Mouse (Mus musculus) cortical plate, adult 2 months (tissue): Measurements from ENCODE around the gene Wdr66. TPM values are rescaled to one million over a fixed set of nuclear protein-coding genes. Genes with fewer than 3 reads are reported as not detected.

Source experiments
- H3K27ac ChIP-seq: fragments of 200-500 bp; 2 replicates; pipeline ENCODE4 v1.5.1; 2012; ENCODE audit warnings: low read length, control low read depth, inconsistent platforms; ENCODE audit not compliant: insufficient read depth
- H3K4me1 ChIP-seq: fragments of 200-500 bp; 2 replicates; pipeline ENCODE4 v1.6.1; 2011; ENCODE audit warnings: low read length; ENCODE audit not compliant: control insufficient read depth, insufficient read depth
- H3K4me3 ChIP-seq: fragments of 200-500 bp; 2 replicates; pipeline ENCODE4 v1.5.1; 2011; ENCODE audit warnings: mild to moderate bottlenecking, low read length, control low read depth; ENCODE audit not compliant: insufficient read depth
- CTCF ChIP-seq: fragments of 200-500 bp; IDR thresholded peaks from 2 replicates; pipeline ENCODE4 v1.5.1; 2011; ENCODE audit warnings: mild to moderate bottlenecking, control low read depth, low read length; ENCODE audit not compliant: insufficient read depth; ENCODE audit errors: extremely low read depth
- POLR2A ChIP-seq: fragments of 200-500 bp; IDR thresholded peaks from 2 replicates; pipeline ENCODE4 v1.6.1; 2011; ENCODE audit warnings: mild to moderate bottlenecking, low read length, control low read depth; ENCODE audit not compliant: insufficient read depth; ENCODE audit errors: extremely low read depth
- polyA plus RNA-seq: library from polyadenylated mRNA; depleted of rRNA; stranded (reverse); fragments of >200 nt; gene quantifications from 2 replicates; pipeline ENCODE4 v1.2.3, GENCODE M21; 2012

Gene Wdr66
- polyA plus RNA-seq, 1 experiment, result 6.7 TPM

GRCm38 (mm10) chr5:123327686-123328085 is 75.8 kb downstream of the Wdr66 start:
- H3K4me3 ChIP-seq, result no peak overlapping the region
- H3K4me1 ChIP-seq, result 0 out of 2 replicates have a peak, but pooled peaks cover 3% of the 10 kb centered on the region
- no peak overlapping the region for H3K27ac ChIP-seq
- TF ChIP-seq CTCF (no peak), POLR2A (no peak)

- Histone ChIP-seq H3K27ac (no peak overlapping the region), H3K4me3 (no peak overlapping the region), H3K4me1 (peaks cover 2% of the 10 kb centered on the region)
- TF ChIP-seq CTCF (no peak), POLR2A (no peak)
These were observed 81.7 kb downstream of the Wdr66 start for GRCm38 (mm10) chr5:123333566-123333965.

GRCm38 (mm10) chr5:123336205-123336961 is 84.5 kb downstream of the Wdr66 start:
- Histone ChIP-seq H3K4me1 (peaks cover 2% of the 10 kb centered on the region), H3K4me3 (no peak overlapping the region), H3K27ac (no peak overlapping the region)
- TF ChIP-seq CTCF (no peak), POLR2A (no peak)

GRCm38 (mm10) chr5:123338463-123338862 is 86.6 kb downstream of the Wdr66 start:
- Histone ChIP-seq H3K4me1 (peaks cover 2% of the 10 kb centered on the region), H3K27ac (no peak overlapping the region), H3K4me3 (no peak overlapping the region)
- TF ChIP-seq CTCF (no peak), POLR2A (no peak)

- peak within 1 kb of the TSS; percentile 99 for H3K27ac ChIP-seq
- H3K4me1 ChIP-seq, result peaks cover 1% of the 10 kb centered on the region; the same call in 1 of the 2 replicates
- H3K4me3 ChIP-seq, result peak within 1 kb of the TSS; percentile 79
- TF ChIP-seq POLR2A (peak; percentile 65), CTCF (no peak)
These were observed 92.1 kb downstream of the Wdr66 start, which contains the start of gene Bcl7a for GRCm38 (mm10) chr5:123343707-123344627. Gene Bcl7a, plus strand, starts transcription at chr5:123343834.

- peak overlapping the region; percentile 99 for H3K27ac ChIP-seq
- TF ChIP-seq CTCF, result no peak
- no peak for TF ChIP-seq POLR2A
- peak overlapping the region; percentile 79 for H3K4me3 ChIP-seq
- H3K4me1 ChIP-seq, result peaks cover 1% of the 10 kb centered on the region; the same call in 1 of the 2 replicates
These were observed 92.7 kb downstream of the Wdr66 start for GRCm38 (mm10) chr5:123344628-123344962.

GRCm38 (mm10) chr5:123344963-123345852 is 93.3 kb downstream of the Wdr66 start:
- H3K4me3 ChIP-seq, result peak overlapping the region; percentile 79
- TF ChIP-seq CTCF (no peak), POLR2A (0 out of 2 replicates have a peak, but pooled peaks have one; percentile 9)
- peaks cover 1% of the 10 kb centered on the region; the same call in 1 of the 2 replicates for H3K4me1 ChIP-seq
- H3K27ac ChIP-seq, result peak overlapping the region; percentile 99

GRCm38 (mm10) chr5:123345853-123346654 is 94.2 kb downstream of the Wdr66 start:
- TF ChIP-seq CTCF (no peak), POLR2A (no peak)
- Histone ChIP-seq H3K4me3 (peak overlapping the region; percentile 79), H3K27ac (peak overlapping the region; percentile 82), H3K4me1 (peaks cover 3% of the 10 kb centered on the region; the same call in 1 of the 2 replicates)

- H3K4me3 ChIP-seq, result peak overlapping the region; percentile 79; the same call in 1 of the 2 replicates
- peak overlapping the region; percentile 62; the same call in 1 of the 2 replicates for H3K27ac ChIP-seq
- TF ChIP-seq CTCF, result no peak
- TF ChIP-seq POLR2A, result no peak
- peaks cover 3% of the 10 kb centered on the region; the same call in 1 of the 2 replicates for H3K4me1 ChIP-seq
These were observed 94.9 kb downstream of the Wdr66 start for GRCm38 (mm10) chr5:123346701-123347270.
